Mouse (Mus musculus): ENCODE measurements around the gene Ascc1.
"Not testable (repeated sequence)": the region's sequence is repeated elsewhere in the genome, so short reads cannot be mapped to it uniquely, and the experiment has no call there.

Gene Ascc1

DNA sequence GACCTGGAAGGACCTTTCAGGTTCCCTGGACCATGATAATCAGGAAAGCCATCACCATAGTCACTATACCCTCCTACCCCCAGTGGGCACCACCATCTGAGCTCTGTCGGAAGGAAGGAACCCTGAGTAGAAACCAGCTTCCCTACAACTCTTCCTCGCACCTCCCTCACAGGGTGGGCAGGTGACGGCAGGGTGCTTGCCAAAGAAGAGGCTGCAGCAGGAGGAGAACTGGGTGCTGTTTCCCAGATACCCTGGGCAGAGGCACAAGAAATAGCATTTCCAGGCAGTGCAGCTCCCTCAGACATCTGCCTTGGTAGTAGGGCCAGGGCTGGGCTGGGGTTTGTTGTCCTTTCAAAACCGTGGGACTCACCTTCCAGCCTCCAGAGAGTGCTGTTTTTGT lies 118.0 kb downstream of the Ascc1 start:
- DNase-seq: no peak

DNA sequence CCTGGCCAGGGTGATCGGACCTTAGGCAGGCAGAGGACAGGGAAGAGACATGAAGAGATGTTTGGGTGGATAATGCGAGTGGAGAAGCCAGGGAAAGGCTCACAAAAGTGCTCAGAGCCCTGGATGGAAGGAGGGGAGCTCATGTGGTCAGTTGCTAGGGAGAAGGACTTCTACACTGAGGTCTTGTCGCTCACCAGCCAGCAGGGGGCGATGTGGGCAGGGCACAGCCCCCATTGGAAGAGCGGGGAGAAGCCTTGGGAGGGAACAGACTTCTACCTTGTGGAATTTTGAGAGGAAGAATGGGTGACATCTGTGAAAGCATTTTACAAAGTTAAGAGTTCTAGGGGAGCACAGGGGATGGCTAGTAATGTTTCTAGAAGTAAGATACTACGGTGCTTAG lies 121.5 kb downstream of the Ascc1 start:
- no peak for DNase-seq

DNA sequence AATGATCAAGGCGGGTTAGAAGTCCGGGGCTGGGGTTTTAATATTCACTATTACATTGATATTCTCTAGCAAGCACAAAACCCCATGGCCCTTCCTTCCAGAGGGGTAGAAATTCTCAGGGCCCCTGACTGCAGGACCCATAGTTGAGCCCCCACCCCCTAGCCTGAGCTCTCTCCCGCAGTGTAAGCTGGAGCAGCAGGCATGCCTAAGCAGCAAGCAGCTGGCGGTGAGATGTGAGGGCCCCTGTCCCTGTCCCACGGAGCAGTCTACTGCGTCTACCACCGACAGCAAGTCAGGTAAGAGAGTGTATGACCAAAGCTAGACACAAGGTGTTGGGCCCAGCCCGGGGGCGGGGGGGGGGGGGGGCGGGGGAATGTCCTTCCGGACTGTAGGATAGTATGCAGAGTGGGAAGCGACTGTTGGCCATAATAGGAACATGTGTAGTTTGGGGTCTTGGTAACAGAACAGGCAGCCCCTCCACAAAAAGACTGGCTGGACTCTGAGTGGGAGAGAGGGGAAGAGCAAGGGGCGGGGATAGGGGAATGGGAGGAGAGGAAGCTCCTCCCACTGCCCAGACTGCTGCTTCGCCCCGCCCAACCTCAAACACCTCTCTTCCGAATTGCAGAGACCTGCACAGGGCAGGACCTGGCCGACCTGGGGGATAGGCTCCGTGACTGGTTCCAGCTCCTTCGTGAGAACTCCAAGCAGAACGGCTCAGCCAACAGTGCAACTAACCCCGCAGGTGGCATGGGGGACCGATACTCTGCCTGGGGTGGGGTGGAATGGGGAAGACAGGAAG lies 123.1 kb downstream of the Ascc1 start:
- no peak for DNase-seq

DNA sequence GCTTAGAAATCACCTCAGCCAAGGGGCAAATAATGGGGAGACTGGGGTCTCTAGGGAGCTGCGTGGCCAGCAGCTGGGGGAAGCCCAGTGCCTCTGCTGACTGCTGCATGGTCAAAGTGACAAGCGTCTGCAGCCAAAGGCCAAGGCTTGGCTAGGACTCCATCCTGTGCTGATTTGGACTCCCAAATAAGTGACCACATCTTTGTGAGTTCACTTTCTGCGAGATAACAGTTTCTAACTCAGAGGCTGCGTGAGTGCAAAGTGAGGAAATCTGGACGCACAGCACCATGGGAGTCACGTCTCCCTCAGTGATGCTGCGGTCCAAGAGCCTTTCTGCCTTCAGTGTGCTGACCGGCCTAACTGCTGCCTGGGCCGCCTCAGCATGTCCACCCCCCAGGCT lies 125.7 kb downstream of the Ascc1 start:
- no peak for DNase-seq

DNA sequence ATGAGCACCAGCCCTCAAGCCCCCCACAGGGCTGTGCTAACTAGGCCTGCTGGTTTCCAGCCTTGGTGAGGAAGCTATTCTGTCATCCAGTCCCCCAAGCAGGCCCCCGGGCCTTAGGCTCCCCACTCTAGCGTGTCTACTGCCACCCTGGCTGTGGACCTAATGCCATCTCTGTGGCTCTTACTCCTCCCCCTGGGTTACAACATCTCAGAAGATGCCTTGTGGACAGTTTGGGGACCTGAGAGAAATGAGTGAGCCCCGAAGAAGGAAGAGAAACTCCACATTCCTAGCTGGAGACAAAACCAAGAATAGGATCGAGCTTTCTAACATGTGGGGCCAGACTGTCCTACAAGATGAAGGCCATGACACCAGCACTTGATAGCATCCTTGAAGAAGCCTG lies 127.9 kb downstream of the Ascc1 start:
- DNase-seq: no peak

DNA sequence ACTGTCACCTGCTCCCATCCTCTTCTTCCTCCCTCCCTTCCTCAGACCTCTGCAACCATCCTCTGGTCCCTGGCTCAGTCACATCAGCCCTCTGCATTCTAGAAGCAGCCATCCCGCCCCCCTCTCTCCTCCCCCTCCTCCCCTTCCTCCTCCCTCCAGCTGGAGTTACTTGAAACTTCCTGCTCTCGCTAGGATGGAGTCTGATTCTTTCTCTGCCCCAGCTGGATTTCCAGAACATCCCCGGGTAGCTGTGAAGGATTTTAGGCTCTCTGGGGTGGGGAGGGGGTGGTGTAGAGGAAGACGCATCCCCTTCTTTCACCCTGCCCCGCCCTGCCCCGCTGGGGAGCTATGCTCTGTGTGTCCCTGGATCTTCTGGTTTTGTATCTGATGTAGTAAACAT lies 130.9 kb downstream of the Ascc1 start:
- no peak for DNase-seq

DNA sequence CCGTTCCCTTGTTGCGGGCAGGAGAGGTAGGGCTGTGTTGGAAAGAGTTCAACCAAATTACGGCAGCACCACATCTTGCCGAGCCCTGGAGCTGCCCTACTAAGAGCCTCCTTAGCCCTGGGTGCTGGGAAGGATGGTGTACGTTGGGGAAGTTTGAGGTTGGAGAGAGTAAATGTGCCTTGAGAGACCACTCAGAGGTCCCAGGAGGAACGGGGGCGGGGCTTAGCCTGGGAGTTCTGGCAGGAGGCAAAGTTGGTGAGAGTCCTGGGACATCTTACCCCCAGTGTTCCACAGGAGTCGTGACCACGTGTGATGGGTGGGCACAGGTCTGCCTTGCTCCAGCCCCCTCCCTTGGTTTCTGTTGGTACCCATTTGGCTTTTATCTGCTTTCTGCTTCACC lies 131.6 kb downstream of the Ascc1 start:
- DNase-seq: no peak

DNA sequence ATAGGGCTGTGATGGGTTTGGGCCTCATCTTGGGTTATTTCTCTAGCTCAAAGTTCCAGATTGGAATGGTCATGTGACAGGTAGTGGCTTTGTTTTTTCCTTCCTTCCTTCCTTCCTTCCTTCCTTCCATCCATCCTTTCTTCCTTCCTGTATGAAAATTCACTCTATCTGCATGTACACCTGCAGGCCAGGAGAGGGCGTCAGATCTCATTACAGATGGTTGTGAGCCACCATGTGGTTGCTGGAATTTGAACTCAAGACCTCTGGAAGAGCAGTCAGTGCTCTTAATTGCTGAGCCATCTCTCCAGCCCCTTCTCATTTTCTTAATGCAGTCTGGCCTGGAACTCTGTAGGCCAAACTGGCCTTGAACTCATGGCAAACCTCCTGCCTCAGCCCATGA lies 133.4 kb downstream of the Ascc1 start:
- DNase-seq: not testable (repeated sequence)

DNA sequence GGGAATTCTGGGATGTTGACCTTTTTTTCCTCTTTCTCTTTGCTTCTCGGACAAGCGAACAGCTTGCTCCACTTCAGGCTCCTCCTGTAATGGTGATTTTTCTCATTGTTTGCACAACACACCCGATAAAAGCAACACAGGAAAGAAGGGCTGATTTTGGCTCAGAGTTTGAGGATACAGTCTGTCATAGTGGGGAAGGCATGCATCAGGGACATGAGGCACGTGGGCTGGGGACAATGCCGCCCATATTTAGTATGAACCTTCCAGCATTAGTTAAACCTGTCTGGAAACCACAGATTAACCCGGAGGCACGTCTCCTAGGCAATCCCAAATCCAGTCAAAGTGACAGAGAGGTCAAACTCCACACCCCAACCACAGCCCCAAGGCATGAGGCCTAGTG lies 134.3 kb downstream of the Ascc1 start:
- no peak for DNase-seq

DNA sequence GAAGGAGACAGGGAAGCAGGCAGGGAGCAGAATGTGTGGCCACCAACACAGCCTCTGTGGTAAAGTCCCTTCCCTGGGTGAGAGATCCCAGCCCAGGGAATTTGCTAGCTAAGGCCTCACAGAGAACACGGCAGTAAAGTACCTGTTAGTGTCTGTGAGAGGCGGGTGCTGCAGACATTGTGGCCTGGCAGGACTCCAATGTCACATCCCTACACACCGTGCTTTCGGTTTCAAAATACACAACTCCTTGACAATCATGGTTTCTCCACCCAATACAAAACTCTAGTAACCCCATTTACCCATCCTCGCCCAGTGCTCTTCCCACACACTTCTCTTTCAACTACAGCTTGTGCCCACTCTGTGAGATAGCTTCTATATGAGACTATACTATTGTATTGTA lies 136.1 kb downstream of the Ascc1 start:
- DNase-seq: no peak

DNA sequence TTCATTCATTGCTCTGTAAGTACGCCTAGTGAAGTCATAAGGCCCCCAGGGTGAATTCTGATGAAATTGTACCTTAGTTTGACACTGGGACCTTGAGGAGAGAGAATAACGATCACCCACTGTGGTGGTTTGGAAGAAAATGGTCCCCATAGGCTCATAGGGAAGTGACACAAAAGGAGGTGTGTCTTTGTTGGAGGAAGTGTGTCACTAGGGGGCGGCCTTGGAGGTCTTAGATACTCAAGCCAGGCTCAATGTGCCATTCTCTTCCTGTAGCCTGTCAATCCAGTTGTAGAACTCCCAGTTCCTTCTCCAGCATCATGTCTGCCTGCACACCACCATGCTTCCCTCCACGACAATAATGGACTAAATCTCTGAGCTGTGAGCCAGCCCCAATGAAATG lies 138.1 kb downstream of the Ascc1 start:
- no peak for DNase-seq

DNA sequence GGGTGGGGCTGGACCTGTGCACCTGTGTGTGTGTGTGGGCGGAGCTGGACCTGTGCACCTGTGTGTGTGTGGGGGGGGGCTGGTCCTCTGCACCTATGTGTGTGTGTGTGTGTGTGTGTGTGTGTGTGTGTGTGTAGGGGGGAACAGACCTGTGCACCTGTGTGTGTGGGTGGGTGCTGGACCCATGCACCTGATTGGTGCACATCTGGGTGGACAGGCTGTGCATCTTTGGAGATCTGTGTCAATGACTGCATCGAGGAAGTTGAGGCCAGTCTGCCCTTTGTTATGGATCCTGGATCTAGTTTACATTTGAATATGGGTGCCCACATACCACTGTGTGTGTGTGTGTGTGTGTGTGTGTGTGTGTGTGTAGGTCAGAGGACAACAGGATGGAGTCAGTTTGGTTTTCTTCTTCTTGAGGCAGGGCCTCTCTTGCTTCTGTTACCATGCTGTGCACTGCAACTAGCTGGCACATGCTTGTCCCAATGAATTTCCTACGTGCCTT lies 139.1 kb downstream of the Ascc1 start:
- no peak for DNase-seq

DNA sequence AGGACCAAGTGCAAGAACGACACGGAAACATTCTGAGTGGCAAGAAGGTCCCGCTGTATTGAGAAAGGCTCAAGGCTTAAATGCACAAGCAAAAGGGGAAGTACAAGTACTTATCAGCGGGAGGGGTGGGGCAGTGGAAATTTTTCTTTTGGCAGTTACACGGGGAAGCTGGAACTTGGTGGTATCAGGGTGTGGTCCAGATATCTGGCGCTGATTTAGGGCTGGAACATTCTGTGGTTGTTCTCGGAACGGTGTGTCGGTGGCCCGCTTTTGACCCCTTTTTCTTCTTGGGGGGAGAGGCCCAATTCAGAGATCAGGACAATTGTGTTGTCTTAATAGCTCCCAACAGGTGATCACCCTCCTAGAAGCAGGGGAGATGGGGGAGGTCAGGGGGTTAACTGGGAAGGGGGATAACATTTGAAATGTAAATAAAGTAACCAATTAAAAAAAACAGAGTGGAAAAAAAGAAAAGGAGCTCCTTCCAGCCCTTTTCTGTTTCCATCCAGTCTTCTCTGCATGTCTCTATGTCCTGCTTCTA lies 145.0 kb downstream of the Ascc1 start:
- DNase-seq: not testable (repeated sequence)

DNA sequence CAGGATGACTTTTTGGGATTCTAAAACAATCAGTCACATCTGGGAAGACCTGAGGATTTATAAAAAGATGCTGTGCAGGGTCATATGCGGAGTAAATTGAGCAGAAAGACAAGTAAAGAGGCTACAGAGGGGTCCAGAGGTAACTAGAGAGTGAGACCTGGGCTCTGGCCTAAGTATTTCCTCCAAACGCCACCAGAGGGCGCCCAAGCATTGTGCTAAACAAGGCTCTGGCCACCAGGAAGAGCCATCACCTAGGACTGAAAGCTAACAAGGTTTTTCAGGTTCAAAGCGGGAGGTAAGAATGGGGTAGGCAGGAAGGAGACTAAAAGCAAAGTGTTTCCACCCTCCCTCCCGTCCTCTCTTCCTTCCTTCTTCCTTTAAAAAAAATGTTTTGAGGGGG lies 145.5 kb downstream of the Ascc1 start:
- DNase-seq: peak; percentile 82

Measured in kidney, adult 18-20 months (tissue).